Mouse (Mus musculus) MEL (cell line): Measurements from ENCODE around the gene Prim1. TPM values are rescaled to one million over a fixed set of nuclear protein-coding genes. Genes with fewer than 3 reads are reported as not detected.

ENCODE experiments used
- DNase-seq: peaks from one replicate; pipeline ENCODE4 v3.0.0; 2011; ENCODE audit warnings: low read depth, low spot score
- H3K27ac ChIP-seq: 2 replicates; pipeline ENCODE4 v1.5.1; 2012; ENCODE audit warnings: low read depth, mild to moderate bottlenecking, control low read depth, low read length, moderate library complexity; ENCODE audit not compliant: control insufficient read depth
- H3K27me3 ChIP-seq, 2 experiments: fragments of 150-350 bp in 1 of 2; sonication (generic) in 1 of 2; 2 replicates each; pipeline ENCODE4 v1.6.1; 2012; ENCODE audit warnings: low read length in 2 of 2, mild to moderate bottlenecking in 2 of 2, improper control_type of control experiment in 1 of 2, moderate library complexity in 1 of 2; ENCODE audit not compliant: insufficient read depth in 2 of 2, control insufficient read depth in 1 of 2
- H3K36me3 ChIP-seq, 2 experiments: 2 replicates each; pipeline ENCODE4 v1.6.1; 2012 to 2014; ENCODE audit warnings: low read length in 2 of 2, improper control_type of control experiment in 1 of 2, inconsistent platforms in 1 of 2, mild to moderate bottlenecking in 1 of 2; ENCODE audit not compliant: insufficient read depth in 2 of 2, control insufficient read depth in 1 of 2
- H3K4me1 ChIP-seq, 2 experiments: fragments of 150-350 bp in 1 of 2; sonication (generic) in 1 of 2; 2 replicates each; pipeline ENCODE4 v1.6.1; 2012; ENCODE audit warnings: low read length in 2 of 2, improper control_type of control experiment in 1 of 2, mild to moderate bottlenecking in 1 of 2; ENCODE audit not compliant: insufficient read depth in 2 of 2, control insufficient read depth in 1 of 2
- H3K4me3 ChIP-seq, 2 experiments: fragments of 150-350 bp in 1 of 2; sonication (generic) in 1 of 2; 2 replicates each; pipeline ENCODE4 v1.5.1; 2012; ENCODE audit warnings: low read depth in 2 of 2, low read length in 2 of 2, mild to moderate bottlenecking in 2 of 2, moderate library complexity in 2 of 2, control low read depth in 1 of 2, improper control_type of control experiment in 1 of 2; ENCODE audit not compliant: control insufficient read depth in 1 of 2, insufficient read depth in 1 of 2
- H3K79me2 ChIP-seq: 2 replicates; pipeline ENCODE4 v1.6.1; 2012; ENCODE audit warnings: mild to moderate bottlenecking, low read length, moderate library complexity; ENCODE audit not compliant: control insufficient read depth, poor library complexity, insufficient read depth
- H3K9ac ChIP-seq: 2 replicates; pipeline ENCODE4 v1.6.1; 2012; ENCODE audit warnings: low read depth, mild to moderate bottlenecking, control low read depth, low read length, moderate library complexity; ENCODE audit not compliant: control insufficient read depth, poor library complexity, severe bottlenecking
- H3K9me3 ChIP-seq: fragments of 150-350 bp; sonication (generic); replicated peaks from 2 replicates; pipeline ENCODE4 v1.6.1; 2012; ENCODE audit warnings: mild to moderate bottlenecking, low read length, improper control_type of control experiment, moderate library complexity; ENCODE audit not compliant: insufficient read depth
- BHLHE40 ChIP-seq: IDR thresholded peaks from 2 replicates; pipeline ENCODE4 v1.6.1; 2012; ENCODE audit warnings: low read depth, mild to moderate bottlenecking, inconsistent platforms, low read length, improper control_type of control experiment, borderline replicate concordance
- CTCF ChIP-seq, 3 experiments: IDR thresholded peaks in 2 of 3; conservative IDR thresholded peaks in 1 of 3; 2 replicates each; pipeline ENCODE4 v1.5.1; 2011 to 2012; ENCODE audit warnings: low read length in 3 of 3, low read depth in 2 of 3, mild to moderate bottlenecking in 2 of 3, improper control_type of control experiment in 1 of 3, inconsistent platforms in 1 of 3, mixed read lengths in 1 of 3, moderate library complexity in 1 of 3; ENCODE audit not compliant: control insufficient read depth in 1 of 3, insufficient read depth in 1 of 3, poor library complexity in 1 of 3, severe bottlenecking in 1 of 3
- E2F4 ChIP-seq: IDR thresholded peaks from 2 replicates; pipeline ENCODE4 v1.6.1; 2011; ENCODE audit warnings: low read depth, low read length, improper control_type of control experiment, borderline replicate concordance
- ELF1 ChIP-seq: IDR thresholded peaks from 2 replicates; pipeline ENCODE4 v1.6.1; 2014; ENCODE audit warnings: low read depth, mild to moderate bottlenecking, inconsistent platforms, low read length, improper control_type of control experiment, moderate library complexity
- EP300 ChIP-seq, 2 experiments: IDR thresholded peaks; 2 replicates each; pipeline ENCODE4 v1.6.1; 2011; ENCODE audit warnings: improper control_type of control experiment in 2 of 2, low read length in 2 of 2, low read depth in 1 of 2, mild to moderate bottlenecking in 1 of 2
- ETS1 ChIP-seq: IDR thresholded peaks from 2 replicates; pipeline ENCODE4 v1.6.1; 2012; ENCODE audit warnings: low read depth, mild to moderate bottlenecking, inconsistent platforms, low read length, improper control_type of control experiment, moderate library complexity
- GATA1 ChIP-seq: IDR thresholded peaks from 2 replicates; pipeline ENCODE4 v1.6.1; 2011; ENCODE audit warnings: low read depth, low read length, improper control_type of control experiment
- HCFC1 ChIP-seq: IDR thresholded peaks from 2 replicates; pipeline ENCODE4 v1.6.1; 2012; ENCODE audit warnings: low read depth, mild to moderate bottlenecking, inconsistent platforms, low read length, improper control_type of control experiment, moderate library complexity
- JUND ChIP-seq: IDR thresholded peaks from 2 replicates; pipeline ENCODE4 v1.6.1; 2011; ENCODE audit warnings: low read depth, mild to moderate bottlenecking, improper control_type of control experiment, low read length
- MAFK ChIP-seq: IDR thresholded peaks from 2 replicates; pipeline ENCODE4 v1.6.1; 2011; ENCODE audit warnings: low read depth, mild to moderate bottlenecking, low read length, improper control_type of control experiment, borderline replicate concordance
- MAX ChIP-seq: IDR thresholded peaks from 2 replicates; pipeline ENCODE4 v1.6.1; 2011; ENCODE audit warnings: low read length, improper control_type of control experiment
- MAZ ChIP-seq: IDR thresholded peaks from 2 replicates; pipeline ENCODE4 v1.6.1; 2012; ENCODE audit warnings: low read depth, mild to moderate bottlenecking, inconsistent platforms, low read length, improper control_type of control experiment
- MEF2A ChIP-seq: IDR thresholded peaks from 2 replicates; pipeline ENCODE4 v1.6.1; 2014; ENCODE audit warnings: low read depth, mild to moderate bottlenecking, inconsistent platforms, low read length, improper control_type of control experiment; ENCODE audit not compliant: poor library complexity, insufficient replicate concordance, severe bottlenecking; ENCODE audit errors: extremely low read depth
- MYC ChIP-seq: IDR thresholded peaks from 2 replicates; pipeline ENCODE4 v1.6.1; 2011; ENCODE audit warnings: low read depth, mild to moderate bottlenecking, low read length, improper control_type of control experiment, moderate library complexity
- NELFE ChIP-seq: IDR thresholded peaks from 2 replicates; pipeline ENCODE4 v1.6.1; 2011; ENCODE audit warnings: low read depth, low read length, improper control_type of control experiment
- NRF1 ChIP-seq: IDR thresholded peaks from 2 replicates; pipeline ENCODE4 v1.6.1; 2014; ENCODE audit warnings: low read depth, mild to moderate bottlenecking, inconsistent platforms, low read length, improper control_type of control experiment, moderate library complexity; ENCODE audit not compliant: poor library complexity, insufficient read depth, severe bottlenecking
- POLR2AphosphoS5 ChIP-seq: IDR thresholded peaks from 2 replicates; pipeline ENCODE4 v1.6.1; 2012; ENCODE audit warnings: low read depth, borderline replicate concordance, mild to moderate bottlenecking, inconsistent platforms, low read length, moderate library complexity, mixed read lengths
- SIN3A ChIP-seq: IDR thresholded peaks from 2 replicates; pipeline ENCODE4 v1.6.1; 2012; ENCODE audit warnings: low read length, improper control_type of control experiment, inconsistent platforms
- TAL1 ChIP-seq: IDR thresholded peaks from 2 replicates; pipeline ENCODE4 v1.6.1; 2012; ENCODE audit warnings: mild to moderate bottlenecking, inconsistent platforms, low read length, moderate library complexity, mixed read lengths
- UBTF ChIP-seq: IDR thresholded peaks from 2 replicates; pipeline ENCODE4 v1.6.1; 2012; ENCODE audit warnings: low read depth, mild to moderate bottlenecking, inconsistent platforms, low read length, improper control_type of control experiment, moderate library complexity, borderline replicate concordance; ENCODE audit not compliant: insufficient read depth
- ZKSCAN1 ChIP-seq: IDR thresholded peaks from 2 replicates; pipeline ENCODE4 v1.6.1; 2012; ENCODE audit warnings: low read depth, mild to moderate bottlenecking, inconsistent platforms, low read length, improper control_type of control experiment, moderate library complexity
- polyA plus RNA-seq, 2 experiments: library from polyadenylated mRNA; stranded (reverse) in 1 of 2; unstranded in 1 of 2; fragments of >175 nt in 1 of 2; fragments of >200 nt in 1 of 2; gene quantifications; 2 replicates each; pipeline versions ENCODE4 v1.2.1 to v1.2.4; 2012; ENCODE audit warnings: low replicate concordance in 2 of 2, low read depth in 1 of 2; ENCODE audit not compliant: insufficient read length in 2 of 2, insufficient read depth in 1 of 2, missing spikeins in 1 of 2
- total RNA-seq: library from RNA; depleted of rRNA; stranded (reverse); fragments of 300-350 nt; gene quantifications from 2 replicates; pipeline ENCODE4 v1.2.3, GENCODE M21; 2012

The Prim1 gene
- total and polyA plus RNA-seq, 3 experiments, result 71.5 to 74.0 TPM; not detected in 1

GRCm38 (mm10) chr10:128009735-128010134 lies 5.2 kb upstream of the Prim1 start:
- no peak for TF ChIP-seq GATA1
- TF ChIP-seq MAX, result no peak
- no peak for TF ChIP-seq BHLHE40
- TF ChIP-seq MAFK, result no peak
- TF ChIP-seq SIN3A, result no peak
- TF ChIP-seq ETS1, result no peak
- TF ChIP-seq ELF1, result no peak
- TF ChIP-seq TAL1, result no peak
- TF ChIP-seq UBTF, result no peak
- TF ChIP-seq NELFE, result no peak
- no peak for TF ChIP-seq HCFC1
- TF ChIP-seq ZKSCAN1, result no peak
- no peak for TF ChIP-seq NRF1
- no peak for TF ChIP-seq MYC
- TF ChIP-seq POLR2AphosphoS5, result no peak
- no peaks in the 10 kb centered on the region for H3K4me1 ChIP-seq
- H3K9me3 ChIP-seq, result no peaks in the 10 kb centered on the region
- no peaks in the 10 kb centered on the region; a peak in 1 of 4 replicates for H3K36me3 ChIP-seq
- no peak overlapping the region for H3K4me3 ChIP-seq
- H3K9ac ChIP-seq, result no peak overlapping the region
- H3K27ac ChIP-seq, result no peak overlapping the region
- DNase-seq, result no peak
- peaks cover 0 to 4% of the 10 kb centered on the region in 2 experiments; a peak in 2 of 4 replicates for H3K27me3 ChIP-seq
- H3K79me2 ChIP-seq, result no peaks in the 10 kb centered on the region

GRCm38 (mm10) chr10:128022196-128022595 lies 7.2 kb downstream of the Prim1 start:
- Histone ChIP-seq H3K27me3 (no peaks in the 10 kb centered on the region), H3K36me3 (peaks cover 4 to 15% of the 10 kb centered on the region in 2 experiments), H3K4me1 (no peaks in the 10 kb centered on the region), H3K79me2 (0 out of 2 replicates have a peak, but pooled peaks cover under 1% of the 10 kb centered on the region), H3K4me3 (no peak overlapping the region), H3K9ac (no peak overlapping the region), H3K9me3 (no peaks in the 10 kb centered on the region), H3K27ac (no peak overlapping the region)
- DNase-seq, result no peak
- TF ChIP-seq MAZ (no peak), E2F4 (no peak), SIN3A (no peak), CTCF (IDR thresholded peaks at IDR 0.05 in 2 of 3, conservative IDR thresholded peaks at IDR 0.05 in 1 of 3; ENCODE audit: control insufficient read depth in 1 of 3, insufficient read depth in 1 of 3, low read depth in 2 of 3, low read length in 3 of 3, poor library complexity in 1 of 3, severe bottlenecking in 1 of 3) (no peak), MEF2A (no peak), JUND (no peak), EP300 (IDR thresholded peaks at IDR 0.05; ENCODE audit: low read depth in 1 of 2, low read length in 2 of 2) (no peak)
- TF ChIP-seq, all 39 proteins: peak for 0
